Mouse (Mus musculus) kidney, postnatal 14 days (tissue): ENCODE results near the gene Fam53b.

Experiments
- DNase-seq: peaks from one replicate; pipeline ENCODE4 v3.0.0; 2022; ENCODE audit warnings: mixed read lengths

Gene Fam53b

GRCm38 (mm10) chr7:132813416-132814088 lies at the start of gene Fam53b:
Fam53b (minus strand) TSS chr7:132813886.
- DNase-seq: peak; percentile 85

- DNase-seq: peak; percentile 93
Observed at GRCm38 (mm10) chr7:132859042-132859958, 45.6 kb upstream of the Fam53b start, which contains the start of gene Abraxas2. Abraxas2 (plus strand) TSS chr7:132859225.

GRCm38 (mm10) chr7:132858043-132858608 lies 44.4 kb upstream of the Fam53b start:
- DNase-seq: no peak

- DNase-seq: no peak
Observed at GRCm38 (mm10) chr7:132856083-132856482, 42.4 kb upstream of the Fam53b start.

GRCm38 (mm10) chr7:132853946-132854345 lies 40.3 kb upstream of the Fam53b start:
- no peak for DNase-seq

- no peak for DNase-seq
Observed at GRCm38 (mm10) chr7:132853361-132853760, 39.7 kb upstream of the Fam53b start.

GRCm38 (mm10) chr7:132852173-132852844 lies 38.6 kb upstream of the Fam53b start, which contains the start of gene Eef1akmt2:
Eef1akmt2 (minus strand) TSS chr7:132852673.
- peak; percentile 90 for DNase-seq

GRCm38 (mm10) chr7:132843152-132843551 lies 29.5 kb upstream of the Fam53b start:
- DNase-seq: no peak

GRCm38 (mm10) chr7:132842455-132842854 lies 28.8 kb upstream of the Fam53b start:
- DNase-seq: no peak

GRCm38 (mm10) chr7:132841287-132841686 lies 27.6 kb upstream of the Fam53b start:
- DNase-seq: no peak

- DNase-seq: no peak
Observed at GRCm38 (mm10) chr7:132830955-132831354, 17.3 kb upstream of the Fam53b start.

GRCm38 (mm10) chr7:132824346-132825022 lies 10.8 kb upstream of the Fam53b start:
- DNase-seq: no peak

- DNase-seq: no peak
Observed at GRCm38 (mm10) chr7:132823832-132824231, 10.1 kb upstream of the Fam53b start.

- no peak for DNase-seq
Observed at GRCm38 (mm10) chr7:132820692-132821091, 7.0 kb upstream of the Fam53b start.

- DNase-seq: no peak
Observed at GRCm38 (mm10) chr7:132817056-132817455, 3.4 kb upstream of the Fam53b start.

- no peak for DNase-seq
Observed at GRCm38 (mm10) chr7:132816528-132816927, 2.8 kb upstream of the Fam53b start.

GRCm38 (mm10) chr7:132815081-132815480 lies 1.4 kb upstream of the Fam53b start:
- no peak for DNase-seq

- no peak for DNase-seq
Observed at GRCm38 (mm10) chr7:132814089-132814450, 384 bp upstream of the Fam53b start.

GRCm38 (mm10) chr7:132812619-132813415 lies 869 bp downstream of the Fam53b start:
- peak; percentile 65 for DNase-seq

- DNase-seq: peak; percentile 35
Observed at GRCm38 (mm10) chr7:132811716-132812618, 1.7 kb downstream of the Fam53b start.
